Mouse (Mus musculus): ENCODE measurements around the gene Ddx1. TPM values are rescaled to one million over a fixed set of nuclear protein-coding genes. Genes with fewer than 3 reads are reported as not detected.
A peak's percentile ranks its signal among the peaks of the same experiment; 100 is the strongest.

The Ddx1 gene
- polyA plus RNA-seq, 1 experiment from 2014 or later = 120 TPM

DNA sequence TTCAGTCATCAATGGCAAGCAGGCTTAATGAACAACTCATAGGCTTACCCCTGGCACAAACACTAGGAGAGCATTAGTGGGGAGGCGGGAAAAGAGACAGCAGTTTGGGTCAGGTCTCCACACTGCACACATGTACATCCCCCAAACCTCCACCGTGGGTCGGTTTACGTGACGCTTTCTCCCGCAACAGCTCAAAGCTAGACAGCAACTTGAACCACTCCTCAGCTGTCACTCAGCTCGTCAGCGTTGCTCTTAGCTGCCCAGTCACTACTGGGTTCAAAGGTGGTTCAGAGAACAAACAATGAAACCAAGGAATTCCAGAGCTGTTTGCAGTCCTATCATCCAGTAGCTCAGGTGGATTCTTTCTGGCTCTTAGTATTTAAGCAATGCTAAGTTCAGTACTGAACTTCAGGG, 30.9 kb downstream of the Ddx1 start:
- 81% methylated on average over 8 of the region's 8 CpGs for WGBS
- no peaks in the 10 kb centered on the region for H3K9me3 ChIP-seq (replicated peaks)
- ATAC-seq (ENCODE audit: insufficient number of reproducible peaks, low FRiP score, low TSS enrichment, low read depth) = no peak
- no peak overlapping the region for H3K27ac ChIP-seq (replicated peaks)
- H3K4me3 ChIP-seq (replicated peaks) = no peak overlapping the region
- peaks cover 5% of the 10 kb centered on the region; the same call in 1 of the 2 replicates for H3K4me1 ChIP-seq
- no peak overlapping the region for H3K9ac ChIP-seq
- no peak overlapping the region for H3K4me2 ChIP-seq (replicated peaks)
- peaks cover 41% of the 10 kb centered on the region for H3K36me3 ChIP-seq
- no peaks in the 10 kb centered on the region for H3K27me3 ChIP-seq

DNA sequence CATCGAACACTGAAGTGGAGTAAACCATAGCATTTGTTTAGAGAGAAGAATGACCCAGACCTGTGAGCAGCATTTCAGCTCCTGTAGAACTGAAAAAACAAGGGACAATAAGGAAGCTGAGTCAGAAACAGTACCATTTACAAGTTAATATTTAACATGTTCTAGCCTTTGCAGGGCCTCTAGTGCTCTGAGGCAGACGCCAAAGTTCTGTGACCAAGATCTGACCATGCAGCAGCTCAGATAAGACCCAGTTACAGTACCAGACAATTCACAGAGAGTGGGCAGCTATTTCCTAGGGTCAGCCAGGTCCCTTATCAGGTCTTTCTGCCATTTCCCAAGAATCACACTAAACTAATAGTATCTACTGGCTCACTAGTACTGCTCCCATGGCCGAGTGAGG, 31.4 kb downstream of the Ddx1 start:
- H3K4me2 ChIP-seq (replicated peaks) = no peak overlapping the region
- peaks cover 5% of the 10 kb centered on the region; the same call in 1 of the 2 replicates for H3K4me1 ChIP-seq
- no peak overlapping the region for H3K27ac ChIP-seq (replicated peaks)
- no peaks in the 10 kb centered on the region for H3K9me3 ChIP-seq (replicated peaks)
- no peaks in the 10 kb centered on the region for H3K27me3 ChIP-seq
- no peak overlapping the region for H3K9ac ChIP-seq
- H3K36me3 ChIP-seq = peaks cover 38% of the 10 kb centered on the region
- 78% methylated on average over 3 of the region's 3 CpGs for WGBS
- ATAC-seq (ENCODE audit: insufficient number of reproducible peaks, low FRiP score, low TSS enrichment, low read depth) = no peak
- no peak overlapping the region for H3K4me3 ChIP-seq (replicated peaks)

DNA sequence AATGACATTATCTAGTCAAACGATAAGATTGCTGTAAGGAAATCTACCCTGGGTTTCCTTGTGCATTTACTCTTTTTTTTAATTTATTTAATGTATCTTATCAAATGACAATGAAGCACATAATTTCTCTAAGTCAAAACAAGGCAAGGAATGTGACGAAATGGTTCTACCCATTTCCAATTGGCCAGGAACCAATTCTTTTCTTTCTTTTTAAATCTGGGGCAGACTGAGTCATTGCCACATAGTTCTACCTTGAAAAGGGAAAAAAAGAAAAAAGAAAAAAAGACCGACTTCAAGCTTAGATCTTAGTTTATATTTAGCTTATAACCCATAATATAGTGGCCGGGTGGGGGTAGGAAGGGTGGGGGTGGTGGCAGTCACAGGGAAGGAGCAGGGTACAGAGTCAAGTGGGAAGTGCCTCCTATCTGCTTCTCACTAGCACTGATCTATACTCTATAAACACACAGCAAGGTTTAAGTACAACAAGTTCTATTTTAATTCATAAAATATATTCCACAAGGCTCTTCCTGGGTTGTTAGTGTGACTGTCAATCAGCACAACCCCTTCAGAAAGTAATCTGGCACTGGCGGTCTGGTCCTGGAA, 32.4 kb downstream of the Ddx1 start:
- peaks cover 38% of the 10 kb centered on the region for H3K36me3 ChIP-seq
- H3K4me1 ChIP-seq = peaks cover 11% of the 10 kb centered on the region; the same call in 1 of the 2 replicates
- H3K9me3 ChIP-seq (replicated peaks) = no peaks in the 10 kb centered on the region
- no peaks in the 10 kb centered on the region for H3K27me3 ChIP-seq
- H3K9ac ChIP-seq = no peak overlapping the region
- 60% methylated on average over 5 of the region's 5 CpGs for WGBS
- no peak overlapping the region for H3K4me3 ChIP-seq (replicated peaks)
- no peak overlapping the region for H3K4me2 ChIP-seq (replicated peaks)
- no peak overlapping the region for H3K27ac ChIP-seq (replicated peaks)
- ATAC-seq (ENCODE audit: insufficient number of reproducible peaks, low FRiP score, low TSS enrichment, low read depth) = no peak

DNA sequence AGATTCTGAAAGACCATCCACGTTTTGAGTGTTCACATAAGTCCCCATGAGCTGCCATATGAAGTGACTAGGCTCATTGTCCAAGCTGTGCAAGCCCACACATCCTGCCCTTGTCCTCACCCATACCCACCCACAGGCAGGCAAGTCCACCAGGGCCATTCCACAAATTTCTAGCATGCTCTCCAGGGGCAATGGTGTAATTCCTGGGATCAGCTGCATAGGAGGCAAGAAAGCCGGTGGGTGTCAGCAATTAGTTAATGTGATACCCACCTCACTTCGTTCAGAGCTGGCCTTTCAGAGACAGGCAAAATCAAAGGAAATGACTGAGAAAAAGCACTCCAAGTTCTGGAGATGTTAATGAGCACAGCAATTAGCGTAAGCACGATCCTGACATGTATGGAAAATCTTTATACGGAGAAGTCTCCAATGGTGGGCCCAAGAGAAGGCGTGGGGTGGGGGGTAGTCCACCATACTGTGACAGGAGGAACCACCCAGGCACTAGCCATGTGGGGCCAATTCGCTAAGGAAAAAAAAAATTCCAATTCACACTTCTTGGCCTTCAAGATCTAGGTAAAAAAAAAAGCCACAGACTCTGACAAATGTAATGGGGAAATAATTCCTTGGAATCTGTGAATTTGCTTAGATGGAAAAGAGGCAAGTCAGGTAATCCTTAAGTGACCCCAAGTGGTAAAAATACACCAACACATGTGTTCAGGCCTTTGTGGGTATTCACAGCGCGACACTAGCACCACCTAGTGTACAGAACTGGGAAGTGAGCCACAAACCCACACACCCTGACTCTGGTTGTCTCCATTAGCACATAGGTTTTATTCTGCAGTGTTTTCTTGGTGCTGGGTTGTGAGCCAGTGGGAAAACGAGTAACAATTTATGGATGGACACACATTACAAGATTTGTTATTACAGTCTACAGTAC, 34.4 kb downstream of the Ddx1 start:
- Histone ChIP-seq H3K4me1 (peaks cover 15% of the 10 kb centered on the region), H3K9me3 (replicated peaks) (no peaks in the 10 kb centered on the region), H3K27me3 (no peaks in the 10 kb centered on the region), H3K4me2 (replicated peaks) (no peak overlapping the region), H3K27ac (replicated peaks) (no peak overlapping the region), H3K4me3 (replicated peaks) (no peak overlapping the region), H3K36me3 (peaks cover 28% of the 10 kb centered on the region), H3K9ac (no peak overlapping the region)
- ATAC-seq (ENCODE audit: insufficient number of reproducible peaks, low FRiP score, low TSS enrichment, low read depth) = peak; percentile 77; the same call in 1 of the 2 replicates
- 22% methylated on average over 11 of the region's 11 CpGs for WGBS

DNA sequence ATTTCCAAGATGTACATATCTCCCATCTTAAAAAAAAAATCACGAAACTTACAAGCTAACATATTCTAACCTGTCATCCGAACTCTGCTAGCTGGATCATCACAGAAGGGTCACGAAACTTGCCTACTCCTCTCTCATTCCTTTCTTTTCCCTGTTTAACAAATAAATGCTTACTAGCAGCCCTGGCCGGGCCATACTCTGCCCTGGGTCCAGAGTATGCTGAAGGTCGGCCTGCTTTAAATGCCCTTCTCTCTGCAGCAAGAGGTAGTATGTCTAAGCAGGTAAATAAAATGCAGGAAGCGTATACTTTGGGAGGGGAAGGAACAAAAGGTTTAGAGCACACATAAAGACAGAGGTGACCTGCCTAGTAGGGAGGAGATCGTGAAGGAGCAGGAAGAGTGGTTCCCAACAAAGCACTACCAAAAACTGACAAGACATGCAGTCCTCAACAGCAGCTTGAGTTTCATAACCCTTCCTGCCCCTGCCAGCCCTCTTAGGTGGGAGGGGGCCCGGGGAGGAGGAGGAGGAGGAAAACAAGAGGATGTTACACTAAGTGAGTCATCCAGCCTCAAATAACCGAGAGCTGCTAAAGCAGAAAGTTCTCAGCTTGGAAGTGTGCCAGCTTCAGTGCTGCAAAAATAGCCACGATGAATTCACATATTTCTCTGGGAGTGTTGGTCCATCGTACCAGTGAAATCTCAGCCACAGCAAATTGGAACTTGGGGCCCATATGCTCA, 37.1 kb downstream of the Ddx1 start:
- H3K27ac ChIP-seq (replicated peaks) = no peak overlapping the region
- H3K27me3 ChIP-seq = no peaks in the 10 kb centered on the region; the same call in 1 of the 2 replicates
- no peaks in the 10 kb centered on the region for H3K9me3 ChIP-seq (replicated peaks)
- ATAC-seq (ENCODE audit: insufficient number of reproducible peaks, low FRiP score, low TSS enrichment, low read depth) = no peak
- no peak overlapping the region for H3K4me2 ChIP-seq (replicated peaks)
- H3K36me3 ChIP-seq = peaks cover under 1% of the 10 kb centered on the region; the same call in 1 of the 2 replicates
- H3K4me1 ChIP-seq = peaks cover 16% of the 10 kb centered on the region
- no peak overlapping the region for H3K4me3 ChIP-seq (replicated peaks)
- H3K9ac ChIP-seq = no peak overlapping the region
- 51% methylated on average over 11 of the region's 11 CpGs for WGBS

DNA sequence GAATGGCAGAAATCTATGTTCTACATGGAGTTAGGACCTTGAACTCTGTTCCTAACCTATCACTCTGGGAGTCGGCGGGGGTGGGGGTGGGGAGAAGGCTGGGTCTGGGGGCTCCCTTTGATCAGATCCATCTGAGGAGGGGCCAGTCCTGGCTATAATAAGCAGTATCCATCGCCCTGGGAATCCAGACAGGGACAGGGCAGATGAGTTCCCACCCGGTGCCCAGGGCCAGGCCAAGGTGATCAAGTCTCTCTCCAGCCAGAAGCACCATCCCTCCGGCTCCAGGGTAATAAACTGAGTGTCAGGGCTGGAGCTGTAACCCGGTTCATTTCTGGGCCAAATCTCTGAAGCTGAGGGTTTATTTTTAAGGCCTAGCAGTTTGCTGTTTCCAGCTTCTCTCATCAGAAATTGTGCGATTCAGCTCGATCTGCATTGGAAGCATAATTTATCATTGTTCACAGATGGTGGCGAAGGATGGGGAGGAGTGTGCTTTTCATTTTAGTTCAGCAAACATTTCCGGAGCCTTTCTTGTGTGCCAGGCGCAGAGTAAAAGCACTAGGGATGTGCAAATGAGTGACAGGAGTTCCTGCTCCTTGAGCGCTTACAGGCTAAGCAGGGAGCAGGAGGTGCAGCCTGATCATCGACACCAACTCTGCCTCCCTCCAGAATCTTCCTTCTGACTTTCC, 39.2 kb downstream of the Ddx1 start:
- H3K4me2 ChIP-seq (replicated peaks) = no peak overlapping the region
- no peak overlapping the region for H3K9ac ChIP-seq
- 47% methylated on average over 13 of the region's 13 CpGs for WGBS
- H3K27me3 ChIP-seq = no peaks in the 10 kb centered on the region; the same call in 1 of the 2 replicates
- ATAC-seq (ENCODE audit: insufficient number of reproducible peaks, low FRiP score, low TSS enrichment, low read depth) = no peak
- no peaks in the 10 kb centered on the region for H3K36me3 ChIP-seq
- no peak overlapping the region for H3K4me3 ChIP-seq (replicated peaks)
- no peaks in the 10 kb centered on the region for H3K9me3 ChIP-seq (replicated peaks)
- H3K4me1 ChIP-seq = peaks cover 16% of the 10 kb centered on the region
- no peak overlapping the region for H3K27ac ChIP-seq (replicated peaks)

DNA sequence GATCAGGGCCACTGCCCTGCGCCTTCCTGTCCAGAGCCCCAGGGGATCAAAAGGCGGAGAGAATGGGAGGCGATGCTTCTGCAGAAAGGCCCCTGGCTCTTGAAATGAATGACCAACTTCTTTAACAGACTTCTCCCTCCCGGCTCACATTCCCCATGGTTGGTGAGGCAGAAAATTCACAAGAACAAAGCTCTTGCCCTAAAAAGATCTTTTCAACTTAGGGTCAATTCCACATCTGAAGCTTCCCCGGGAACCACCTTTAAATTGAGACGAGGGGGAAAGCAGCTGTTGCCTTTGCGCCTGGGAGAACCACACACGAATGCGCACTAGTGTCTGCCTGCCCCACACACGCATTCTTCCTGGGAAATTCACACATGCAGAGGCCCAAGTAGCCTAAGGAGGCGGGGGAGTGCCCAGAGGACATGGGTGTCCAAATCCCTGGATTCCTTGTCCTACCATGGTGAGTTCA, 40.0 kb downstream of the Ddx1 start:
- no peaks in the 10 kb centered on the region; the same call in 1 of the 2 replicates for H3K27me3 ChIP-seq
- H3K4me3 ChIP-seq (replicated peaks) = no peak overlapping the region
- no peaks in the 10 kb centered on the region for H3K9me3 ChIP-seq (replicated peaks)
- no peak overlapping the region for H3K4me2 ChIP-seq (replicated peaks)
- H3K4me1 ChIP-seq = peaks cover 11% of the 10 kb centered on the region
- ATAC-seq (ENCODE audit: insufficient number of reproducible peaks, low FRiP score, low TSS enrichment, low read depth) = no peak
- no peak overlapping the region for H3K9ac ChIP-seq
- H3K36me3 ChIP-seq = no peaks in the 10 kb centered on the region
- no peak overlapping the region for H3K27ac ChIP-seq (replicated peaks)
- 42% methylated on average over 11 of the region's 11 CpGs for WGBS

DNA sequence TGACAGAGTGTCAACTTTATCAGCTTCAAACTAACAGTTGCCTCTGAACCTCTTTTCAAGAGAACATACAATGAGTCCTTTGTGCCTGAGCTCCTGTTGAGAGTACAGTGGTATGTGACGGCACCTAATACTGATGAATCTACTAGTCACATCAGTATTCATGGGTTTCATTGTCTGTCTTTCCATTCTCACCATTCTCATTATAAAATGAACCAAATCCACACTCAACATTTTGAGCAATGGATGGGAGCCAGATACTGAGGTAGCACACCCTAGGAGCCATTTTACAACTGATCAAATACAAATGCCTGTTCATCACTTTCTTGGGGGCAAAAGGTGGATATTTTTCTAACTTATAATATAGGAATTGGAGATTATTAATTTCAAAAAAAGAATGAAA, 40.5 kb downstream of the Ddx1 start:
- no peak overlapping the region for H3K27ac ChIP-seq (replicated peaks)
- peaks cover 11% of the 10 kb centered on the region for H3K4me1 ChIP-seq
- no peak overlapping the region for H3K4me2 ChIP-seq (replicated peaks)
- H3K9me3 ChIP-seq (replicated peaks) = no peaks in the 10 kb centered on the region
- H3K4me3 ChIP-seq (replicated peaks) = no peak overlapping the region
- no peaks in the 10 kb centered on the region for H3K36me3 ChIP-seq
- ATAC-seq (ENCODE audit: insufficient number of reproducible peaks, low FRiP score, low TSS enrichment, low read depth) = no peak
- 88% methylated on average over 1 of the region's 1 CpGs for WGBS
- no peak overlapping the region for H3K9ac ChIP-seq
- no peaks in the 10 kb centered on the region; the same call in 1 of the 2 replicates for H3K27me3 ChIP-seq

DNA sequence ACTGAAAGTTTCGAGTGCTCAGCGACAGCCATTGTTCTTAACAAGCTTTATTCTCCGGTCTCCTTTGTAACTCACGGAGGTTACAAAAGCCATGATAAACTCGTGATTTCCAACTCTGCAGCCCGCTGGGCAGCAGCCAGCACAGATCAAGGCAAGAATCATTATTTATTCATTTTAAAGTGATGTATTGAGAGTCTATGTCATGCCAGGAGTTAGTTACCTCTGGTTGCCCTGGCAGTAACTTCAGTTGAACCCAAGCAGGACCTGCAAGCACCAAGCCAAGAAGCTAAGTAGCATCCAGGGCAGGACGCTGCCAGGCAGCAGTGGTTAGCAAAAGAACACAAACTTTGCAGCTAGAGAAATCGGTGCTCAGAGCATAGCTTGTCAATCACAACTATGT, 41.9 kb downstream of the Ddx1 start:
- Histone ChIP-seq H3K4me1 (peaks cover 9% of the 10 kb centered on the region), H3K4me3 (replicated peaks) (no peak overlapping the region), H3K27ac (replicated peaks) (no peak overlapping the region), H3K4me2 (replicated peaks) (no peak overlapping the region), H3K9ac (no peak overlapping the region), H3K9me3 (replicated peaks) (no peaks in the 10 kb centered on the region), H3K36me3 (no peaks in the 10 kb centered on the region), H3K27me3 (no peaks in the 10 kb centered on the region; the same call in 1 of the 2 replicates)
- 66% methylated on average over 8 of the region's 8 CpGs for WGBS
- no peak for ATAC-seq (ENCODE audit: insufficient number of reproducible peaks, low FRiP score, low TSS enrichment, low read depth)

DNA sequence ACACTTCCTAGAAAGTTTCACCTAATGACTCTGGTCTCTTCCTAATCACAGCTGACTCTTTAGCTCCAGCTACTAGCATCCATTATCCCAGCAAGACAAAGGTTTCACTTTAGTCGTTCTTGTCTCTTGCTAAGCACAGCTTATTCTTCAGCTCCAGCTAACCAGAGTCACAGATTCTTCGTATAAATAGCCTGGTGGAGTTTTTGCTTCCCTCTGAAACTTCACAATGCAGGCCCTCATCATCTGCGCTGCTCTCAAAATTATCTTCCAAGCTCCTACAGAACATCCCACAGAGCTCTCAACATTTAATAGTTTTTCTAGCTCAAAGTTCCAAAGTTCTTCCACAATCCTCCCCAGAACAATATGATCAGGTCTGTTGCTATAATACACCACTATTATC, 43.3 kb downstream of the Ddx1 start:
- no peak overlapping the region for H3K4me3 ChIP-seq (replicated peaks)
- H3K9ac ChIP-seq = no peak overlapping the region
- H3K36me3 ChIP-seq = no peaks in the 10 kb centered on the region
- 81% methylated on average over 3 of the region's 3 CpGs for WGBS
- peaks cover 5% of the 10 kb centered on the region for H3K4me1 ChIP-seq
- no peaks in the 10 kb centered on the region; the same call in 1 of the 2 replicates for H3K27me3 ChIP-seq
- H3K27ac ChIP-seq (replicated peaks) = no peak overlapping the region
- ATAC-seq (ENCODE audit: insufficient number of reproducible peaks, low FRiP score, low TSS enrichment, low read depth) = no peak
- no peaks in the 10 kb centered on the region for H3K9me3 ChIP-seq (replicated peaks)
- no peak overlapping the region for H3K4me2 ChIP-seq (replicated peaks)

Data from embryonic facial prominence, embryonic 15.5 days (tissue).